Mouse (Mus musculus) myocyte (in vitro differentiated cells): ENCODE data around the gene Epo.

Experiments
- CEBPB ChIP-seq: IDR thresholded peaks from 2 replicates; pipeline ENCODE4 v1.6.1; 2011; ENCODE audit warnings: mild to moderate bottlenecking, moderate library complexity; ENCODE audit not compliant: poor library complexity, insufficient read depth, severe bottlenecking
- E2F4 ChIP-seq: IDR thresholded peaks from one replicate; pipeline ENCODE4 v1.6.1; 2011; ENCODE audit warnings: mild to moderate bottlenecking, control low read depth, moderate library complexity; ENCODE audit not compliant: insufficient read depth
- MAX ChIP-seq: IDR thresholded peaks from one replicate; pipeline ENCODE4 v1.6.1; 2011; ENCODE audit warnings: low read depth, mild to moderate bottlenecking, control low read depth
- MYOD1 ChIP-seq, 3 experiments: IDR thresholded peaks; one replicate each; pipeline ENCODE4 v1.6.1; 2011; ENCODE audit warnings: control low read depth in 2 of 3, low read depth in 2 of 3, mild to moderate bottlenecking in 2 of 3, moderate library complexity in 1 of 3; ENCODE audit not compliant: insufficient read length in 2 of 3, control insufficient read depth in 1 of 3
- MYOG ChIP-seq, 3 experiments: IDR thresholded peaks; one replicate each; pipeline ENCODE4 v1.6.1; 2011; ENCODE audit warnings: control low read depth in 2 of 3, low read depth in 2 of 3, mild to moderate bottlenecking in 2 of 3; ENCODE audit not compliant: insufficient read length in 2 of 3, control insufficient read depth in 1 of 3, insufficient read depth in 1 of 3
- POLR2A ChIP-seq: IDR thresholded peaks from one replicate; pipeline ENCODE4 v1.6.1; 2011; ENCODE audit warnings: low read depth, mild to moderate bottlenecking, control low read depth, moderate library complexity; ENCODE audit not compliant: insufficient read length
- REST ChIP-seq: IDR thresholded peaks from one replicate; pipeline ENCODE4 v1.6.1; 2011; ENCODE audit warnings: mild to moderate bottlenecking, control low read depth, moderate library complexity; ENCODE audit not compliant: insufficient read depth, insufficient read length
- TCF3 ChIP-seq: IDR thresholded peaks from one replicate; pipeline ENCODE4 v1.6.1; 2011; ENCODE audit warnings: low read depth, control low read depth; ENCODE audit not compliant: insufficient read length
- USF1 ChIP-seq: IDR thresholded peaks from one replicate; pipeline ENCODE4 v1.6.1; 2011; ENCODE audit warnings: low read depth, mild to moderate bottlenecking, control low read depth, moderate library complexity

DNA sequence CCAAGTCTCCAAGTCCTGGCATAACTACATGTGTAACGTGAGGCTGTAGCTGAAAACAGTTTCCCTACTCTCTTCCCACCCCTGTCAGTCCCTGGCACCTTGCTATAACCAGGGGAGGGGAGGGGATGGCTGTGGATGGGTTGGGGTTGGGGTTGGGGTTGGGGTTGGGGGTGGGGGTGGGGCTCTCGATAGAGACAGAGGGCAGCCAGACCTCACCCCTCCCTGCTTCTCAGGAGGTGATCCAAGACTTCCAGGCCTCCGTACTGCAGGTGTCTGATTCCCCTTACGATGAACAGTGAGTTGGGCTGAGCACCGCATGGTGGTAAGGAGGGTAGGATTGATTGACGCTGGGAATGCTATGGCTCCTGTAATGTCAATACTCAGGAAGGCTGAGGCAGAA is 32.7 kb upstream of the Epo start:
- no peak for TF ChIP-seq MYOG (IDR thresholded peaks at IDR 0.05; ENCODE audit: control insufficient read depth in 1 of 3, insufficient read depth in 1 of 3, insufficient read length in 2 of 3, low read depth in 2 of 3)
- TF ChIP-seq E2F4: no peak
- TF ChIP-seq POLR2A: no peak
- no peak for TF ChIP-seq MAX
- TF ChIP-seq REST: no peak
- TF ChIP-seq TCF3: no peak
- TF ChIP-seq USF1: no peak
- TF ChIP-seq CEBPB: no peak
- TF ChIP-seq MYOD1 (IDR thresholded peaks at IDR 0.05; ENCODE audit: control insufficient read depth in 1 of 3, insufficient read length in 2 of 3, low read depth in 2 of 3): no peak
